Mouse (Mus musculus) adrenal gland, postnatal 0 days (tissue): ENCODE measurements around the gene Mecp2. TPM values are rescaled to one million over a fixed set of nuclear protein-coding genes. Genes with fewer than 3 reads are reported as not detected.

Source experiments
- microRNA-seq: library from miRNA; unstranded; fragments of <30 nt; microRNA quantifications from one replicate; pipeline ENCODE4, GENCODE M21; 2016; ENCODE audit warnings: borderline replicate concordance; ENCODE audit not compliant: insufficient number of aligned reads
- polyA plus RNA-seq: library from polyadenylated mRNA; unstranded; fragments of >200 nt; fragmentation: Nextera tagmentation; extraction: Ambion mirVana; gene quantifications from 2 replicates; pipeline ENCODE4 v1.2.1, GENCODE M21; 2015

Gene Mecp2
- 5.3 and 10.1 TPM in 2 replicates for polyA plus RNA-seq

GRCm38 (mm10) chrX:74135263-74135662 is at the start of gene Mecp2:
Mecp2 (minus strand) TSS chrX:74135363.

GRCm38 (mm10) chrX:74176959-74177358 is 41.8 kb upstream of the Mecp2 start, which contains the start of gene Tktl1:
Tktl1 (plus strand) TSS chrX:74177259.

GRCm38 (mm10) chrX:74167738-74168137 is 32.6 kb upstream of the Mecp2 start, which contains the start of gene Tex28:
Tex28 (minus strand) TSS chrX:74167838.

GRCm38 (mm10) chrX:74127164-74127563 is 8.0 kb downstream of the Mecp2 start, which contains the start of gene Opn1mw:
Opn1mw (plus strand) TSS chrX:74127464.

GRCm38 (mm10) chrX:74023188-74024049 is 111.7 kb downstream of the Mecp2 start, which contains the start of gene Irak1:
Irak1 (minus strand) TSS chrX:74023918.

Small RNAs within 50 kb of the gene (microRNA-seq; reads per million reads assigned to microRNA genes)
- gene Mir5132 (1.4 reads per million), gene Mir718 (not detected)

Other genes with a start within 250 kb of the Mecp2 start
- gene Avpr2, start 243.3 kb downstream of the Mecp2 start, polyA plus RNA-seq: 0.14 and 0.32 TPM in 2 replicates
- gene L1cam, start 239.3 kb downstream of the Mecp2 start, polyA plus RNA-seq: 12.5 and 39.4 TPM in 2 replicates
- gene Arhgap4, start 213.5 kb downstream of the Mecp2 start, polyA plus RNA-seq: 1.3 and 2.4 TPM in 2 replicates
- gene Naa10, start 213.4 kb downstream of the Mecp2 start, polyA plus RNA-seq: 78.0 and 87.4 TPM in 2 replicates
- gene Renbp, start 204.5 kb downstream of the Mecp2 start, polyA plus RNA-seq: 37.8 and 46.5 TPM in 2 replicates
- 19.2 and 25.3 TPM in 2 replicates for gene Hcfc1, start 169.0 kb downstream of the Mecp2 start, polyA plus RNA-seq
- gene Irak1, start 111.4 kb downstream of the Mecp2 start, polyA plus RNA-seq: 41.3 and 70.0 TPM in 2 replicates
- 0.25 TPM in 1 of 2 replicates, not detected in the other for gene Opn1mw, start 7.9 kb downstream of the Mecp2 start, polyA plus RNA-seq
- not detected in 2 replicates for gene Tex28, start 32.5 kb upstream of the Mecp2 start, polyA plus RNA-seq
- not detected in 2 replicates for gene Tktl1, start 41.9 kb upstream of the Mecp2 start, polyA plus RNA-seq
- 59.1 and 60.0 TPM in 2 replicates for gene Flna, start 114.5 kb upstream of the Mecp2 start, polyA plus RNA-seq
- 12.4 and 12.5 TPM in 2 replicates for gene Emd, start 119.3 kb upstream of the Mecp2 start, polyA plus RNA-seq
- gene Rpl10, start 135.4 kb upstream of the Mecp2 start, polyA plus RNA-seq: 795 and 803 TPM in 2 replicates
- 63.7 and 108 TPM in 2 replicates for gene Taz, start 146.5 kb upstream of the Mecp2 start, polyA plus RNA-seq
- 19.2 and 21.0 TPM in 2 replicates for gene Dnase1l1, start 147.0 kb upstream of the Mecp2 start, polyA plus RNA-seq
- gene Atp6ap1, start 161.7 kb upstream of the Mecp2 start, polyA plus RNA-seq: 107 and 140 TPM in 2 replicates
- 158 and 175 TPM in 2 replicates for gene Gdi1, start 169.6 kb upstream of the Mecp2 start, polyA plus RNA-seq
- gene Fam50a, start 177.7 kb upstream of the Mecp2 start, polyA plus RNA-seq: 38.3 and 51.4 TPM in 2 replicates
- gene Plxna3, start 193.7 kb upstream of the Mecp2 start, polyA plus RNA-seq: 4.2 and 6.4 TPM in 2 replicates
- 150 and 170 TPM in 2 replicates for gene Lage3, start 218.3 kb upstream of the Mecp2 start, polyA plus RNA-seq
- gene Ubl4a, start 237.9 kb upstream of the Mecp2 start, polyA plus RNA-seq: 61.6 and 67.4 TPM in 2 replicates
- 15.6 and 28.1 TPM in 2 replicates for gene Slc10a3, start 238.0 kb upstream of the Mecp2 start, polyA plus RNA-seq